Mouse (Mus musculus): ENCODE results near the gene Crocc2. TPM values are rescaled to one million over a fixed set of nuclear protein-coding genes. Genes with fewer than 3 reads are reported as not detected.

Crocc2 gene
- polyA plus RNA-seq, 1 experiment from 2014 or later, result not detected

DNA sequence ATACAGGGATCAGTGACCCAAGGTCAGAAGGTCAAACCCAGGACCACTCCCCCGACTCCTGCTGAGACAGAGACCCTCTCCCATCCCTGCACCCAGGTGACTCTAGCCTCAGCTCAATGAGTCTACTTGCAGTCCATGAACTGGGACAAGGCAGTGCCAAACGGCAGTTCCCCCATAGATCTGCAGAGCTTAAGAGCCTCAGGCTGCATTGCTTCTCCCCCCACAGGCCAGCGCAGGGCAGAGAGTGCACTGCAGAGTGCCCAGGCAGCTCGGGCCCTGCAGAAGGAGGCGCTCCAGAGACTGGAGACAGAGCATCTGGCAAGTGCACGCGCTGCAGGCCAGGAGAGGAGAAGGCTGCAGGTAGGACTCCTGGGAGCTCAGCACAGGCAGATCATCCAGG lies 49.0 kb downstream of the Crocc2 start:
- no peak overlapping the region for H3K9ac ChIP-seq (replicated peaks)
- H3K27ac ChIP-seq (ENCODE audit: low read depth), result no peak overlapping the region
- no peaks in the 10 kb centered on the region for H3K27me3 ChIP-seq (ENCODE audit: insufficient read depth, low read length)
- no peaks in the 10 kb centered on the region for H3K9me3 ChIP-seq (ENCODE audit: low read length)
- no peak for TF ChIP-seq EP300 (IDR thresholded peaks at IDR 0.05; ENCODE audit: low read depth)
- ATAC-seq (no peak), DNase-seq (no peak)
- no peak overlapping the region for H3K4me2 ChIP-seq (ENCODE audit: low read depth, low read length)
- no peak overlapping the region for H3K4me3 ChIP-seq (ENCODE audit: low read depth, low read length)
- H3K4me1 ChIP-seq (ENCODE audit: insufficient read depth), result no peaks in the 10 kb centered on the region
- 69% methylated on average over 7 of the region's 7 CpGs for WGBS (ENCODE audit: insufficient replicate concordance)
- no peaks in the 10 kb centered on the region for H3K36me3 ChIP-seq (replicated peaks; ENCODE audit: insufficient read depth, low read length)

GRCm38 (mm10) chr1:93220776-93221175 lies 52.3 kb downstream of the Crocc2 start:
- no peak overlapping the region for H3K4me3 ChIP-seq (ENCODE audit: low read depth, low read length)
- 76% methylated on average over 7 of the region's 7 CpGs for WGBS (ENCODE audit: insufficient replicate concordance)
- H3K27me3 ChIP-seq (ENCODE audit: insufficient read depth, low read length), result peaks cover 5% of the 10 kb centered on the region; the same call in 1 of the 2 replicates
- no peaks in the 10 kb centered on the region for H3K4me1 ChIP-seq (ENCODE audit: insufficient read depth)
- no peaks in the 10 kb centered on the region for H3K36me3 ChIP-seq (replicated peaks; ENCODE audit: insufficient read depth, low read length)
- DNase-seq, result no peak
- ATAC-seq, result no peak
- H3K9ac ChIP-seq (replicated peaks), result no peak overlapping the region
- no peak overlapping the region for H3K4me2 ChIP-seq (ENCODE audit: low read depth, low read length)
- TF ChIP-seq CTCF (IDR thresholded peaks at IDR 0.05; ENCODE audit: low read depth), result no peak
- TF ChIP-seq EP300 (IDR thresholded peaks at IDR 0.05; ENCODE audit: low read depth), result no peak
- no peak overlapping the region for H3K27ac ChIP-seq (ENCODE audit: low read depth)
- H3K9me3 ChIP-seq (ENCODE audit: low read length), result no peaks in the 10 kb centered on the region

- Histone ChIP-seq H3K36me3 (replicated peaks; ENCODE audit: insufficient read depth, low read length) (no peaks in the 10 kb centered on the region), H3K27me3 (ENCODE audit: insufficient read depth, low read length) (peaks cover 5% of the 10 kb centered on the region; the same call in 1 of the 2 replicates), H3K4me2 (ENCODE audit: low read depth, low read length) (no peak overlapping the region), H3K4me1 (ENCODE audit: insufficient read depth) (no peaks in the 10 kb centered on the region), H3K9ac (replicated peaks) (no peak overlapping the region), H3K9me3 (ENCODE audit: low read length) (no peaks in the 10 kb centered on the region), H3K27ac (ENCODE audit: low read depth) (no peak overlapping the region), H3K4me3 (ENCODE audit: low read depth, low read length) (no peak overlapping the region)
- TF ChIP-seq CTCF (IDR thresholded peaks at IDR 0.05; ENCODE audit: low read depth) (peak; percentile 80), EP300 (IDR thresholded peaks at IDR 0.05; ENCODE audit: low read depth) (no peak)
- 3% methylated on average over 18 of the region's 18 CpGs for WGBS (ENCODE audit: insufficient replicate concordance)
- DNase-seq, result peak; percentile 75
- peak; percentile 68; the same call in 1 of the 2 replicates for ATAC-seq
Measured at GRCm38 (mm10) chr1:93223972-93224371, 55.4 kb downstream of the Crocc2 start.

DNA sequence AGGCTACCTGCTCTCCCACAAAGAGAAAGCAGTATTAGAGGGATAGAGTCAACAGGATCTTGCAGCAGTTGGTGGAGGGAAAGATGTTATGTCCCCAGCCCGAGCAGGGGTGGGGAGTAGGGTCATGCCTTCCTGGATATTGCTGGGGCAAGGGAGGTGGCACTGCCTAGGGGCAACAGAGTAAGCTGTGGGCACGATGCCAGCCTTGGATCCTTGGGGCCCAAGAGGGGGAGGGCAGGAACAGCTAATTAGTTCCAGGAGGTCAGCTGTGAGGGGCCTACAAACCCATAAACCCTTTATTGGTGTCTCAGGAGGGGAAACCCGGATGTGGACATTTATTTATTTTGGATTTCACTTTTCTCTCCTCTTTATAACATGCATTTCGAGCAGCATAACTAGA lies 56.7 kb downstream of the Crocc2 start:
- WGBS (ENCODE audit: insufficient replicate concordance), result 57% methylated on average over 4 of the region's 4 CpGs
- no peak overlapping the region for H3K4me3 ChIP-seq (ENCODE audit: low read depth, low read length)
- ATAC-seq, result no peak
- TF ChIP-seq EP300 (IDR thresholded peaks at IDR 0.05; ENCODE audit: low read depth) (no peak), CTCF (IDR thresholded peaks at IDR 0.05; ENCODE audit: low read depth) (no peak)
- H3K9me3 ChIP-seq (ENCODE audit: low read length), result no peaks in the 10 kb centered on the region
- H3K9ac ChIP-seq (replicated peaks), result no peak overlapping the region
- no peak overlapping the region for H3K4me2 ChIP-seq (ENCODE audit: low read depth, low read length)
- H3K27me3 ChIP-seq (ENCODE audit: insufficient read depth, low read length), result peaks cover 5% of the 10 kb centered on the region; the same call in 1 of the 2 replicates
- H3K36me3 ChIP-seq (replicated peaks; ENCODE audit: insufficient read depth, low read length), result no peaks in the 10 kb centered on the region
- H3K27ac ChIP-seq (ENCODE audit: low read depth), result no peak overlapping the region
- no peak for DNase-seq
- no peaks in the 10 kb centered on the region for H3K4me1 ChIP-seq (ENCODE audit: insufficient read depth)

DNA sequence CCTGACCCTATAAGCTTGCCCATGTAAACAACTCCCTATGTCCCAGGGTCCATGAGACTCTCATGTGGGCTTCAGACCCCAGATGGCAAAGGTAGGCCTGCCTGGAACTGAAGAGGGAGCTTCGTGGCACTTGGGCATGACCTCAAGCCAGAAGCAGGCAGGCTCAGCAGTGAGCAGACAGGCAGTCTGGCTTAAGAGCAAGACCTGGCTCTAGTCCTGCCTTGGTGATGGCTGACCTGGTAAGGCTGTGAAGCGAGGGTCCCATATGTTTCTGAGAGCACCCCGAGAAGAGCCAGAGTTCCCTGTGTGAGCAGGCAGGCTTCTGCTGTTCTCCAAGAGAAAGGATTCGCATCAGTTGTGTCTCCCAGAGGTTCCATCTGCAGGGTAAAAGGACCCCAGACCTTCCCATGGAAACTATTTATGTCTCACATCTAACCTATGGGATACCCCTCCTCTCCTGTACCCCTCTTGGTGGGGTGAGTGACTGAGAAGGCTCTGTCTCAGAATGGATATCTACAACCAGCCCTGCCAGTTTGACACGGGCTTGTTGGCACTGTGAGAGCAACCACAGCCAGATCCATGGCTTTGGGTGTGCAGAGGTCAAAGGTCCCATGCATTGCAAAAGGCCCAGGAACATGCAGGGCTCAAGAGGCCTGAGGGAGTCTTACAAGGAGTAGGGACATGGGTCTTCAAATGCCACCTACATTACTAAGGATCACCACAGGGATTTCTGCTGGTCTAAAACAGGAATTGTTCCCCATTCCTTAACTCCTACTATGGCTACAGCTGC lies 57.4 kb downstream of the Crocc2 start:
- ATAC-seq, result no peak
- WGBS (ENCODE audit: insufficient replicate concordance), result 64% methylated on average over 5 of the region's 5 CpGs
- TF ChIP-seq CTCF (IDR thresholded peaks at IDR 0.05; ENCODE audit: low read depth) (no peak), EP300 (IDR thresholded peaks at IDR 0.05; ENCODE audit: low read depth) (no peak)

GRCm38 (mm10) chr1:93227303-93227975 lies 58.9 kb downstream of the Crocc2 start:
- Histone ChIP-seq H3K27ac (ENCODE audit: low read depth) (no peak overlapping the region), H3K9me3 (ENCODE audit: low read length) (no peaks in the 10 kb centered on the region), H3K9ac (replicated peaks) (no peak overlapping the region), H3K27me3 (ENCODE audit: insufficient read depth, low read length) (peaks cover 5% of the 10 kb centered on the region; the same call in 1 of the 2 replicates), H3K36me3 (replicated peaks; ENCODE audit: insufficient read depth, low read length) (no peaks in the 10 kb centered on the region), H3K4me1 (ENCODE audit: insufficient read depth) (no peaks in the 10 kb centered on the region), H3K4me3 (ENCODE audit: low read depth, low read length) (no peak overlapping the region), H3K4me2 (ENCODE audit: low read depth, low read length) (no peak overlapping the region)
- no peak for TF ChIP-seq CTCF (IDR thresholded peaks at IDR 0.05; ENCODE audit: low read depth)
- TF ChIP-seq EP300 (IDR thresholded peaks at IDR 0.05; ENCODE audit: low read depth), result no peak
- DNase-seq (no peak), ATAC-seq (no peak)
- WGBS (ENCODE audit: insufficient replicate concordance), result 69% methylated on average over 7 of the region's 7 CpGs

More for the DNA sequence above, 57.4 kb downstream of the Crocc2 start:
- no peak overlapping the region for H3K9ac ChIP-seq (replicated peaks)
- H3K27me3 ChIP-seq (ENCODE audit: insufficient read depth, low read length), result peaks cover 5% of the 10 kb centered on the region; the same call in 1 of the 2 replicates
- no peaks in the 10 kb centered on the region for H3K36me3 ChIP-seq (replicated peaks; ENCODE audit: insufficient read depth, low read length)
- no peak overlapping the region for H3K27ac ChIP-seq (ENCODE audit: low read depth)
- no peaks in the 10 kb centered on the region for H3K9me3 ChIP-seq (ENCODE audit: low read length)
- DNase-seq, result no peak
- no peaks in the 10 kb centered on the region for H3K4me1 ChIP-seq (ENCODE audit: insufficient read depth)
- no peak overlapping the region for H3K4me3 ChIP-seq (ENCODE audit: low read depth, low read length)
- H3K4me2 ChIP-seq (ENCODE audit: low read depth, low read length), result no peak overlapping the region
